Mouse (Mus musculus): ENCODE results near the gene Gatb. TPM values are rescaled to one million over a fixed set of nuclear protein-coding genes. Genes with fewer than 3 reads are reported as not detected.

Gatb gene
- polyA plus RNA-seq, 1 experiment from 2014 or later, result 23.2 TPM

DNA sequence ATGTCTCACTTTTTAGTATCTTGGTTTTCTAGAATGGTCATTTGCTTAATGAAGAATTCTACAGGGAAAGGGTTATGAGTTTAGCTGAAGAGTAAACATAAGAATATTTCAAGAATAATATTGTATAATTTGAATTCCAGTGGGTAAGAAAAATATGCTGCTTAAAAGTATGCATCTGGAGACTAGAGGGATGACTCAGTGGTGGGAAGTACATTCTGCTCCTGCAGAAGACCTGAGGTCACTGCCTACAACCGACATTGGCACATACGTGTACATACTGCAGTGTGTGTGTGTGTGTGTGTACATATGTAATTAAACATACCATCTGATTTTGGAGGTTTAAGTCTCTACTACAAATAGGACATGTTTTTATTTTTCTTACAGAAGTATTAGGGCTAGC is 61.7 kb downstream of the Gatb start:
- Histone ChIP-seq H3K27ac (ENCODE audit: low read depth, low read length) (no peak overlapping the region), H3K36me3 (ENCODE audit: control insufficient read depth, insufficient read depth, low read length) (no peaks in the 10 kb centered on the region), H3K9me3 (ENCODE audit: control insufficient read depth, low read length) (no peaks in the 10 kb centered on the region), H3K9ac (ENCODE audit: low read length) (no peak overlapping the region), H3K4me2 (no peak overlapping the region), H3K4me3 (ENCODE audit: low read depth, low read length) (no peak overlapping the region), H3K4me1 (ENCODE audit: control insufficient read depth, insufficient read depth, low read length) (no peaks in the 10 kb centered on the region), H3K27me3 (ENCODE audit: control insufficient read depth, insufficient read depth, low read length) (no peaks in the 10 kb centered on the region)
- WGBS, result 95% methylated on average over 2 of the region's 2 CpGs
- ATAC-seq (ENCODE audit: low FRiP score) (no peak), DNase-seq (ENCODE audit: low spot score, missing footprints) (no peak)

DNA sequence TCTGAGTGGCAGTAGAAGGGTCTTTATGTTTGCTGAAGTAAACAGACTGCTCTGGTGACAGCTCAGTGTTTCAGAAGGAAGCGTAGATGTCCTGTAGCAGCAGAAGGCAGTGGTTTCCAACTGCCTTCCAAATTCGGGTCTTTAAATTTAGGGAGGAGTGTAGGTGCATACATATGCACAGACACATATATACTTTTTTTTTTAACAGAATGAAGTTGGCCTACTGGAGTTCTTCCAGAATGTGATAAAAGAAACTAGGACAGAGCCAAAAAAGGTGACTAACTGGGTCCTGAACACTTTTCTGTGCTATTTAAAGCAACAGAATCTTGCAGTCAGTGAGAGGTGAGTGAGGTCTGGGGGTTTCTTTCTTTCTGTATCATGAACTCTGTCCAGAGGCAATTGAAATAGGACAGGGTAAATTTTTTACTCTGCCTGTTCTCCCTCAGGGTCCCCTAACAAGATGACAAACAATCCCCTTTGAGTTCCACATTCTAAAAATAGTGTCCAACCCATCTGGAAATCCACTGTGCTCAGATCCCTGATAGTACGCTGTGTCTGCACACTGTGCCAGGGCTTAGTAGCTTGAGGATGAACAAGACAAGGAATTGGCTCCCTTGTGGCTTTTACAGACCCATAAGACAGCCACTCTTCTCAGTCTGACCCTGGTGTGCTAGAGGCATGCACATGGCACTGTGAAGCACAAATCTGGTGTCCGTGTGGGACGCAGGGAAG is 63.0 kb downstream of the Gatb start:
- Histone ChIP-seq H3K4me1 (ENCODE audit: control insufficient read depth, insufficient read depth, low read length) (no peaks in the 10 kb centered on the region), H3K4me2 (no peak overlapping the region), H3K36me3 (ENCODE audit: control insufficient read depth, insufficient read depth, low read length) (no peaks in the 10 kb centered on the region), H3K27ac (ENCODE audit: low read depth, low read length) (no peak overlapping the region), H3K9ac (ENCODE audit: low read length) (no peak overlapping the region), H3K9me3 (ENCODE audit: control insufficient read depth, low read length) (no peaks in the 10 kb centered on the region), H3K27me3 (ENCODE audit: control insufficient read depth, insufficient read depth, low read length) (no peaks in the 10 kb centered on the region), H3K4me3 (ENCODE audit: low read depth, low read length) (no peak overlapping the region)
- DNase-seq (ENCODE audit: low spot score, missing footprints), result no peak
- no peak for ATAC-seq (ENCODE audit: low FRiP score)
- 93% methylated on average over 5 of the region's 5 CpGs for WGBS

DNA sequence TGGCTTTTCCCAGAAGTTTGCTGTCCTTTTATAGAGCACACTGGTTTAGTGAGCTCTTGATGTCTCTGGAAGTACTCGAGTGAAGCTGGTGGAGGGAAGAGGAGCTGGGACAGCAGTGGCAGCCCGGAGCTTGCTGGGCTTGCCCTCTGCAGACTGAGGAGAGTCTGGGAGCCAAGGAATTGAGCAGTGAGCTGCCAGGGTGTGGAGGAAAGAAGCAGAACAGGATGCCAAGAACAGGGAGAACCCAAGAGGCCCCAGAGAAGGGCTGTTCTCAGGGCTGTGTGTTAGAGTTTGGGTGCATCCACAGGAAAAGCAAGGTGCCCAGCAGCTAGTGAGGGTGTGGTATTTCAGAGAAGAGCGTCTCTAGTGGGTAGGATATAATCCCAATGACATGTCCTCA is 67.8 kb downstream of the Gatb start:
- no peak for DNase-seq (ENCODE audit: low spot score, missing footprints)
- Histone ChIP-seq H3K4me2 (no peak overlapping the region), H3K4me1 (ENCODE audit: control insufficient read depth, insufficient read depth, low read length) (no peaks in the 10 kb centered on the region), H3K9ac (ENCODE audit: low read length) (no peak overlapping the region), H3K36me3 (ENCODE audit: control insufficient read depth, insufficient read depth, low read length) (no peaks in the 10 kb centered on the region), H3K9me3 (ENCODE audit: control insufficient read depth, low read length) (no peaks in the 10 kb centered on the region), H3K27ac (ENCODE audit: low read depth, low read length) (no peak overlapping the region), H3K4me3 (ENCODE audit: low read depth, low read length) (no peak overlapping the region), H3K27me3 (ENCODE audit: control insufficient read depth, insufficient read depth, low read length) (no peaks in the 10 kb centered on the region)
- no peak for ATAC-seq (ENCODE audit: low FRiP score)
- 85% methylated on average over 3 of the region's 3 CpGs for WGBS

DNA sequence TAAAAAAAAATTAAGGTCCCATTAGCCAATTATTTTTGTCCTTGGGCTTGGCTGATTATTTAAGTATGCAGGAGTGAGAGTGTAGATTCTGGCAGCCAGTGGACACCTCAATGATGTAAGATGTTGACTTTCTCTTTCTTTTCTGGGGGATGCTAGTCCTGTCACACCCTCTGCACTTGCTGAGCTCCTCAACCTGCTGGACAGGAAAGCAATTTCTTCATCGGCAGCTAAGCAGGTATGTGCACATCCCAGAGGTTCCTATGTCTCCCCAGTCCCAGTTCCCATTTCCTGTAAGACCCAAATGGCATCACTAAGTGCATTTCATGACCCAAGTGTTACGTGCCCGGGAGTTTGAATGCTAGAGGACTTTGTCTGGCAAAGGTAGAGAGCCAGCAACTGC is 70.9 kb downstream of the Gatb start:
- no peak for ATAC-seq (ENCODE audit: low FRiP score)
- Histone ChIP-seq H3K9ac (ENCODE audit: low read length) (no peak overlapping the region), H3K4me1 (ENCODE audit: control insufficient read depth, insufficient read depth, low read length) (no peaks in the 10 kb centered on the region), H3K27ac (ENCODE audit: low read depth, low read length) (no peak overlapping the region), H3K9me3 (ENCODE audit: control insufficient read depth, low read length) (no peaks in the 10 kb centered on the region), H3K4me2 (no peak overlapping the region), H3K27me3 (ENCODE audit: control insufficient read depth, insufficient read depth, low read length) (no peaks in the 10 kb centered on the region), H3K4me3 (ENCODE audit: low read depth, low read length) (no peak overlapping the region), H3K36me3 (ENCODE audit: control insufficient read depth, insufficient read depth, low read length) (no peaks in the 10 kb centered on the region)
- no peak for DNase-seq (ENCODE audit: low spot score, missing footprints)
- WGBS, result 93% methylated on average over 3 of the region's 3 CpGs

DNA sequence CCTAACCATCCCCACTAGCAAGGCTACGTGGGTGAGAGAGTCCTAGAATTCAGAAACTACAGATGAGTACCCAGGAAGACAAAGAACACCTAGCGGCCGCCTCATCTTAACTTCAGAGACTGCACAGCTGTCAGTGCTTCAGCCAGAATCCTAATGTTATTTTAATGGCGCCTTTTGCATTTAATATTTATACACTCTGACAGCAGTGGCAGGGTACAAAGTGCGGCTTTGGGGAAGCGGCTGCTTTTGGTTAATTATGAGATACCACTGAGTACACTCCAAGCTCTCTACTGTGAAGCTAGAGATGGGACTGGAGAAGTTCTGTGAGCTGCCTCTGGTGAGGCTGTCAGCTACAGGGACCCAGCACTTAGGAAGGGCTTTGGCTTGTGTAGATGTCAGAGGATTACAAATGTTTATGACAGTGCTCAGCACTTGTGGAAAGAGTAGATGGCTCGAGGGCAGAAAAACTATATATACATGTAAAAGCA is 71.6 kb downstream of the Gatb start:
- Histone ChIP-seq H3K27me3 (ENCODE audit: control insufficient read depth, insufficient read depth, low read length) (no peaks in the 10 kb centered on the region), H3K36me3 (ENCODE audit: control insufficient read depth, insufficient read depth, low read length) (no peaks in the 10 kb centered on the region), H3K4me1 (ENCODE audit: control insufficient read depth, insufficient read depth, low read length) (no peaks in the 10 kb centered on the region), H3K27ac (ENCODE audit: low read depth, low read length) (no peak overlapping the region), H3K9ac (ENCODE audit: low read length) (no peak overlapping the region), H3K4me3 (ENCODE audit: low read depth, low read length) (no peak overlapping the region), H3K4me2 (no peak overlapping the region), H3K9me3 (ENCODE audit: control insufficient read depth, low read length) (no peaks in the 10 kb centered on the region)
- no peak for ATAC-seq (ENCODE audit: low FRiP score)
- no peak for DNase-seq (ENCODE audit: low spot score, missing footprints)
- 89% methylated on average over 7 of the region's 7 CpGs for WGBS

DNA sequence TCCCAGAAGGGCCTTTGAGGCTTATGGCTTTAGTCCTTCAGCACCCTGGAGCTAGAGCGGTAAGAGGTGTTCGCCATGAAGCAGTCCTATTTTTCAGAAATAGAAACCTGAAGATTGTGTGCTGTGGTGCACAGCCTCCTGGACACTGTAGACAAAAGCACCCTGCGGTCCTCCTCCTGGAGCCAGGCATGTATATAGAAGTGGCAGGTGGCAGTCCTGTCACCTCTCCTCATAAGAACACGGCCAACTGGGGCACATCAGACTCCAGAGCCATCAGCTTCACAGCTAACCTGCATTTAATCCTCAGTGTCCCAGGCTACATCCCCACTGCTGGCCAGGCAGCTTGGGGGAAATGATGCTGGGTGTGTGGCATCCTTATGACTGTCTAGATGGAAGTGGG is 75.3 kb downstream of the Gatb start:
- Histone ChIP-seq H3K4me2 (no peak overlapping the region), H3K4me3 (ENCODE audit: low read depth, low read length) (no peak overlapping the region), H3K27me3 (ENCODE audit: control insufficient read depth, insufficient read depth, low read length) (no peaks in the 10 kb centered on the region), H3K27ac (ENCODE audit: low read depth, low read length) (no peak overlapping the region), H3K9ac (ENCODE audit: low read length) (no peak overlapping the region), H3K4me1 (ENCODE audit: control insufficient read depth, insufficient read depth, low read length) (no peaks in the 10 kb centered on the region), H3K9me3 (ENCODE audit: control insufficient read depth, low read length) (no peaks in the 10 kb centered on the region), H3K36me3 (ENCODE audit: control insufficient read depth, insufficient read depth, low read length) (no peaks in the 10 kb centered on the region)
- no peak for DNase-seq (ENCODE audit: low spot score, missing footprints)
- ATAC-seq (ENCODE audit: low FRiP score), result no peak
- 94% methylated on average over 4 of the region's 4 CpGs for WGBS

DNA sequence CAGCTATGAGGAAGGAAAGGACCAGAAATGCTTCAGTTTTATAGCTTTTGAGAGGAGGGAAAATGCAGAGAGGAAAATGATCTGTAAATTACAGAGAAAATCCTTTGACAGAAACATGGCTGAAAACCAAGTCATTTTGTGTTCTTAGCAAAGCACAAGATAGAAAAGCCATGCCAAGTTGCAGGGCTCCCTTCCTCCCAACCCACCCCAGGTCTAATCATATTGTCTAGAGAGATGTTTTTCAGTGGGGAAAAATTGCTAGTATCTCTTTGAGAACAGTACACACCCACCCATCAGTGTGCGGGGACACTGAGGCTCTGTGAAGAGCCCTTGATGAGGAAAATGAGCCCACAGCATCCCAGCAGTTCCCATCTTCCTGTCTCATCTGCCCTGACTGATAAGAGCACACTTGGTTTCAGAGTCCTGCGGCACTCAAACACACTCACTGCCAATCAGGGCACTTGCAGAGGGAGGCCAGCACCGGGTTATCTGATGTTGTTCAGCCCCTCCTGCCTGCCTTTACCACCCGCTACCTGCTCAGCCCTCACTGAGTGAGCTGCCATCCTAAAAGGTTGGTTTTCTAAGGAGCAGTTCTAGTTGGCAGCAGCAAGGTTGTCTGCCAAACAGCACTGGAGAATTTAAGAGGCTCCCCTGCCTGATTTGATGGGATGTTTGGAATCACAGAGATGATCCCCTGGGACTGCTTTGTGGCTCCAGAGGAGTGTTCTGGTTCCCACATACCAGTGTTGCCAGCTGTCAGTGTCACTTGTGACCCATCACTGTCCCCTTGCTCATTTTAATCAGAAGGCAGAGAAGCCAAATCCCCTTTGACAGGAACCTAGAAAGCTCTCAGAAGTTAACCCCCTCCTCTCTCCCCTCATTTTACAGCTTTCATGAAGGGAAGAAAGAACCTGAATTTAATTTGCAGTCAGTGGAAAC is 79.1 kb downstream of the Gatb start:
- H3K27ac ChIP-seq (ENCODE audit: low read depth, low read length), result no peak overlapping the region
- ATAC-seq (ENCODE audit: low FRiP score), result no peak

DNA sequence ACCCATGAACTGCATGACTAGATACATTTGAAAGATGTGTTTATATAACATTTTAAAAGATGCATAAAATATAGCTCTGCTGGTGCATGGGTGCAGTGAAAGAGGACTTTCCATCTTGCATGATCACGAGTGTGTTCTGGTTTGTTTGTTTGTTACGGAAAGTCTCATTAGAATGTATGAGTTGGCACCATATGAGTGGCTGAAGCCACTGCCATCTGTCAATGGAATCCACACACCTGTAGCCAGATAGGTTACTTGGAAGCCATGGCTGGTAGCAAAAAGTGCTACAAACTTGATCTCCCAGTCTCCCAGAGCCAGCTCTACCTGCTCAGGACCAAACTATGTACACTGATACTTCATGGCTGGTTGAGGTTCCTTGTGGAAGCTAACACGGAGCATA is 81.6 kb downstream of the Gatb start:
- H3K4me3 ChIP-seq (ENCODE audit: low read depth, low read length), result no peak overlapping the region
- no peak overlapping the region for H3K27ac ChIP-seq (ENCODE audit: low read depth, low read length)
- no peak overlapping the region for H3K4me2 ChIP-seq
- ATAC-seq (ENCODE audit: low FRiP score) (no peak), DNase-seq (ENCODE audit: low spot score, missing footprints) (no peak)
- H3K9me3 ChIP-seq (ENCODE audit: control insufficient read depth, low read length), result no peaks in the 10 kb centered on the region
- no peaks in the 10 kb centered on the region for H3K36me3 ChIP-seq (ENCODE audit: control insufficient read depth, insufficient read depth, low read length)
- WGBS, result 93% methylated on average over 3 of the region's 3 CpGs
- H3K9ac ChIP-seq (ENCODE audit: low read length), result no peak overlapping the region
- H3K27me3 ChIP-seq (ENCODE audit: control insufficient read depth, insufficient read depth, low read length), result no peaks in the 10 kb centered on the region
- H3K4me1 ChIP-seq (ENCODE audit: control insufficient read depth, insufficient read depth, low read length), result no peaks in the 10 kb centered on the region

More for the DNA sequence above, 79.1 kb downstream of the Gatb start:
- no peaks in the 10 kb centered on the region for H3K4me1 ChIP-seq (ENCODE audit: control insufficient read depth, insufficient read depth, low read length)
- no peak overlapping the region for H3K4me3 ChIP-seq (ENCODE audit: low read depth, low read length)
- no peak for DNase-seq (ENCODE audit: low spot score, missing footprints)
- no peak overlapping the region for H3K4me2 ChIP-seq
- no peaks in the 10 kb centered on the region for H3K27me3 ChIP-seq (ENCODE audit: control insufficient read depth, insufficient read depth, low read length)
- H3K36me3 ChIP-seq (ENCODE audit: control insufficient read depth, insufficient read depth, low read length), result no peaks in the 10 kb centered on the region
- no peaks in the 10 kb centered on the region for H3K9me3 ChIP-seq (ENCODE audit: control insufficient read depth, low read length)
- WGBS, result 85% methylated on average over 4 of the region's 4 CpGs
- no peak overlapping the region for H3K9ac ChIP-seq (ENCODE audit: low read length)

DNA sequence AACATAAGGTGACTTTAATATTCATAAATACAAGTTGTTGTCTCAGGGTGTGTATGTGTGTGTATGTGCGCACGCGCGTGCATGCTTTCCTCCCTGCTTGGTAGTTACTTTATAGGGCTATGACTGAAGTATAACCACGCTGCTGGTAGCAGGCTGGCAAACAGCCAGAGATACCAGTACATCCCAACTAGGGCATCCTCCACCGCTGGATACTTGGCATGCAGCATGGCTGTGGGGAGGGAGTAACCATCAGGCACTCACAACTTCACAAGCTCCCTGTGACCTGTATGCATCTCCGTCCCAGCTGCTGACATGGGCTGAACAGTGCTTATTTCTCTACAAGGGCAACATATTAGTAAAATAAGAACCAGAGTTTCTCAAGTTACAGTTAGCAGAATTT is 85.8 kb downstream of the Gatb start:
- Histone ChIP-seq H3K4me2 (no peak overlapping the region), H3K36me3 (ENCODE audit: control insufficient read depth, insufficient read depth, low read length) (no peaks in the 10 kb centered on the region), H3K4me1 (ENCODE audit: control insufficient read depth, insufficient read depth, low read length) (no peaks in the 10 kb centered on the region), H3K9me3 (ENCODE audit: control insufficient read depth, low read length) (no peaks in the 10 kb centered on the region), H3K27ac (ENCODE audit: low read depth, low read length) (no peak overlapping the region), H3K27me3 (ENCODE audit: control insufficient read depth, insufficient read depth, low read length) (no peaks in the 10 kb centered on the region), H3K9ac (ENCODE audit: low read length) (no peak overlapping the region), H3K4me3 (ENCODE audit: low read depth, low read length) (no peak overlapping the region)
- WGBS, result 89% methylated on average over 7 of the region's 7 CpGs
- ATAC-seq (ENCODE audit: low FRiP score) (no peak), DNase-seq (ENCODE audit: low spot score, missing footprints) (no peak)
